Mouse (Mus musculus) neural tube, embryonic 12.5 days (tissue): ENCODE results near the gene Gpr68. TPM values are rescaled to one million over a fixed set of nuclear protein-coding genes. Genes with fewer than 3 reads are reported as not detected.

Experiments
- ATAC-seq: fragments of 200-750 bp; cut with Nextera tagmentation; 2 replicates; pipeline ENCODE4 v1.8.0; 2017; ENCODE audit warnings: low read depth, mild to moderate bottlenecking, moderate TSS enrichment, moderate library complexity; ENCODE audit not compliant: low FRiP score
- H3K27ac ChIP-seq: fragments of 300-500 bp; sonication (generic); 2 replicates; pipeline ENCODE4 v1.5.1; 2016
- H3K27me3 ChIP-seq: fragments of 300-500 bp; sonication (generic); replicated peaks from 2 replicates; pipeline ENCODE4 v1.6.1; 2016; ENCODE audit warnings: mild to moderate bottlenecking
- H3K36me3 ChIP-seq: fragments of 300-500 bp; sonication (generic); 2 replicates; pipeline ENCODE4 v1.6.1; 2016; ENCODE audit warnings: mild to moderate bottlenecking
- H3K4me1 ChIP-seq: fragments of 300-500 bp; sonication (generic); 2 replicates; pipeline ENCODE4 v1.6.1; 2016
- H3K4me2 ChIP-seq: fragments of 300-500 bp; sonication (generic); replicated peaks from 2 replicates; pipeline ENCODE4 v1.6.1; 2016; ENCODE audit warnings: mild to moderate bottlenecking
- H3K4me3 ChIP-seq: fragments of 300-500 bp; sonication (generic); 2 replicates; pipeline ENCODE4 v1.5.1; 2016
- H3K9ac ChIP-seq: fragments of 300-500 bp; sonication (generic); 2 replicates; pipeline ENCODE4 v1.6.1; 2016; ENCODE audit warnings: mild to moderate bottlenecking
- H3K9me3 ChIP-seq: fragments of 300-500 bp; sonication (generic); 2 replicates; pipeline ENCODE4 v1.6.1; 2016; ENCODE audit warnings: mild to moderate bottlenecking
- WGBS: fragments of 180-500 bp; shearing (Covaris S2); methylation state at CpG from one replicate; pipeline ENCODE4 v1.1.7; 2016; 5-methylcytosine and 5-hydroxymethylcytosine counted together
- polyA plus RNA-seq: library from polyadenylated mRNA; unstranded; fragments of >200 nt; fragmentation: Nextera tagmentation; extraction: Ambion mirVana; gene quantifications from 2 replicates; pipeline ENCODE4 v1.2.1, GENCODE M21; 2016

Gene Gpr68
- polyA plus RNA-seq, 1 experiment from 2014 or later: 0.79 TPM

GRCm38 (mm10) chr12:100885585-100885984 is 22.4 kb downstream of the Gpr68 start:
- no peaks in the 10 kb centered on the region for H3K36me3 ChIP-seq
- no peaks in the 10 kb centered on the region for H3K27me3 ChIP-seq
- no peak for ATAC-seq
- no peaks in the 10 kb centered on the region for H3K4me1 ChIP-seq
- H3K4me2 ChIP-seq: no peak overlapping the region
- WGBS: 95% methylated on average over 3 of the region's 3 CpGs
- H3K27ac ChIP-seq: no peak overlapping the region
- H3K4me3 ChIP-seq: no peak overlapping the region
- no peaks in the 10 kb centered on the region for H3K9me3 ChIP-seq
- H3K9ac ChIP-seq: no peak overlapping the region

- Histone ChIP-seq H3K9me3 (no peaks in the 10 kb centered on the region), H3K27ac (no peak overlapping the region), H3K4me2 (no peak overlapping the region), H3K27me3 (no peaks in the 10 kb centered on the region), H3K36me3 (no peaks in the 10 kb centered on the region), H3K4me3 (no peak overlapping the region), H3K9ac (no peak overlapping the region), H3K4me1 (no peaks in the 10 kb centered on the region)
- ATAC-seq: no peak
- 82% methylated on average over 7 of the region's 7 CpGs for WGBS
Measured at GRCm38 (mm10) chr12:100883168-100883567, 24.8 kb downstream of the Gpr68 start.

- H3K4me1 ChIP-seq: no peaks in the 10 kb centered on the region
- H3K9me3 ChIP-seq: no peaks in the 10 kb centered on the region
- H3K4me3 ChIP-seq: no peak overlapping the region
- H3K4me2 ChIP-seq: no peak overlapping the region
- H3K9ac ChIP-seq: no peak overlapping the region
- H3K36me3 ChIP-seq: no peaks in the 10 kb centered on the region
- ATAC-seq: no peak
- WGBS: 88% methylated on average over 16 of the region's 16 CpGs
- no peaks in the 10 kb centered on the region for H3K27me3 ChIP-seq
- no peak overlapping the region for H3K27ac ChIP-seq
Measured at GRCm38 (mm10) chr12:100878556-100878955, 29.4 kb downstream of the Gpr68 start.

- no peak for ATAC-seq
- WGBS: 84% methylated on average over 6 of the region's 6 CpGs
- no peak overlapping the region for H3K9ac ChIP-seq
- no peaks in the 10 kb centered on the region for H3K9me3 ChIP-seq
- H3K27ac ChIP-seq: no peak overlapping the region
- no peaks in the 10 kb centered on the region for H3K27me3 ChIP-seq
- H3K4me1 ChIP-seq: no peaks in the 10 kb centered on the region
- H3K36me3 ChIP-seq: no peaks in the 10 kb centered on the region
- no peak overlapping the region for H3K4me3 ChIP-seq
- no peak overlapping the region for H3K4me2 ChIP-seq
Measured at GRCm38 (mm10) chr12:100877936-100878335, 30.1 kb downstream of the Gpr68 start.

GRCm38 (mm10) chr12:100875960-100876359 is 32.0 kb downstream of the Gpr68 start:
- Histone ChIP-seq H3K27me3 (no peaks in the 10 kb centered on the region), H3K27ac (no peak overlapping the region), H3K9ac (no peak overlapping the region), H3K9me3 (no peaks in the 10 kb centered on the region), H3K4me3 (no peak overlapping the region), H3K4me1 (no peaks in the 10 kb centered on the region), H3K36me3 (no peaks in the 10 kb centered on the region), H3K4me2 (no peak overlapping the region)
- WGBS: 79% methylated on average over 5 of the region's 6 CpGs
- ATAC-seq: no peak

GRCm38 (mm10) chr12:100875553-100875952 is 32.4 kb downstream of the Gpr68 start:
- no peak overlapping the region for H3K4me3 ChIP-seq
- no peaks in the 10 kb centered on the region for H3K4me1 ChIP-seq
- no peaks in the 10 kb centered on the region for H3K9me3 ChIP-seq
- H3K36me3 ChIP-seq: no peaks in the 10 kb centered on the region
- no peak overlapping the region for H3K9ac ChIP-seq
- no peak overlapping the region for H3K27ac ChIP-seq
- 56% methylated on average over 3 of the region's 3 CpGs for WGBS
- no peak for ATAC-seq
- no peak overlapping the region for H3K4me2 ChIP-seq
- H3K27me3 ChIP-seq: no peaks in the 10 kb centered on the region

GRCm38 (mm10) chr12:100873612-100874011 is 34.4 kb downstream of the Gpr68 start:
- no peak for ATAC-seq
- H3K27me3 ChIP-seq: no peaks in the 10 kb centered on the region
- no peaks in the 10 kb centered on the region for H3K4me1 ChIP-seq
- H3K9ac ChIP-seq: no peak overlapping the region
- H3K9me3 ChIP-seq: no peaks in the 10 kb centered on the region
- WGBS: 81% methylated on average over 3 of the region's 3 CpGs
- H3K4me3 ChIP-seq: no peak overlapping the region
- no peak overlapping the region for H3K4me2 ChIP-seq
- no peak overlapping the region for H3K27ac ChIP-seq
- H3K36me3 ChIP-seq: no peaks in the 10 kb centered on the region

- WGBS: 90% methylated on average over 2 of the region's 2 CpGs
- no peaks in the 10 kb centered on the region for H3K9me3 ChIP-seq
- H3K4me2 ChIP-seq: no peak overlapping the region
- H3K4me3 ChIP-seq: no peak overlapping the region
- H3K4me1 ChIP-seq: no peaks in the 10 kb centered on the region
- no peak overlapping the region for H3K27ac ChIP-seq
- no peaks in the 10 kb centered on the region for H3K36me3 ChIP-seq
- no peak for ATAC-seq
- H3K9ac ChIP-seq: no peak overlapping the region
- no peaks in the 10 kb centered on the region for H3K27me3 ChIP-seq
Measured at GRCm38 (mm10) chr12:100871841-100872240, 36.2 kb downstream of the Gpr68 start.

GRCm38 (mm10) chr12:100871234-100871633 is 36.8 kb downstream of the Gpr68 start:
- Histone ChIP-seq H3K9ac (no peak overlapping the region), H3K9me3 (no peaks in the 10 kb centered on the region), H3K27me3 (no peaks in the 10 kb centered on the region), H3K4me2 (no peak overlapping the region), H3K27ac (no peak overlapping the region), H3K4me3 (no peak overlapping the region), H3K36me3 (no peaks in the 10 kb centered on the region), H3K4me1 (no peaks in the 10 kb centered on the region)
- no peak for ATAC-seq
- 97% methylated on average over 6 of the region's 6 CpGs for WGBS

- H3K27ac ChIP-seq: no peak overlapping the region
- 72% methylated on average over 4 of the region's 4 CpGs for WGBS
Measured at GRCm38 (mm10) chr12:100868049-100868622, 39.9 kb downstream of the Gpr68 start.

GRCm38 (mm10) chr12:100867097-100867496 is 40.9 kb downstream of the Gpr68 start:
- Histone ChIP-seq H3K27me3 (no peaks in the 10 kb centered on the region), H3K9ac (no peak overlapping the region), H3K36me3 (no peaks in the 10 kb centered on the region), H3K4me3 (no peak overlapping the region), H3K27ac (no peak overlapping the region), H3K4me1 (no peaks in the 10 kb centered on the region), H3K9me3 (no peaks in the 10 kb centered on the region), H3K4me2 (no peak overlapping the region)
- no peak for ATAC-seq
- 89% methylated on average over 8 of the region's 8 CpGs for WGBS

More at GRCm38 (mm10) chr12:100868049-100868622, 39.9 kb downstream of the Gpr68 start:
- H3K9me3 ChIP-seq: no peaks in the 10 kb centered on the region
- H3K4me1 ChIP-seq: no peaks in the 10 kb centered on the region
- no peaks in the 10 kb centered on the region for H3K27me3 ChIP-seq
- H3K36me3 ChIP-seq: no peaks in the 10 kb centered on the region
- no peak overlapping the region for H3K4me3 ChIP-seq
- no peak overlapping the region for H3K4me2 ChIP-seq
- ATAC-seq: no peak
- H3K9ac ChIP-seq: no peak overlapping the region

- Histone ChIP-seq H3K27me3 (no peaks in the 10 kb centered on the region), H3K4me1 (no peaks in the 10 kb centered on the region), H3K27ac (no peak overlapping the region), H3K9me3 (no peaks in the 10 kb centered on the region), H3K36me3 (no peaks in the 10 kb centered on the region), H3K4me3 (no peak overlapping the region), H3K9ac (no peak overlapping the region), H3K4me2 (no peak overlapping the region)
- no peak for ATAC-seq
- WGBS: 79% methylated on average over 11 of the region's 11 CpGs
Measured at GRCm38 (mm10) chr12:100865509-100866078, 42.4 kb downstream of the Gpr68 start.

- no peak overlapping the region for H3K9ac ChIP-seq
- no peaks in the 10 kb centered on the region for H3K27me3 ChIP-seq
- no peak overlapping the region for H3K4me2 ChIP-seq
- no peak overlapping the region for H3K4me3 ChIP-seq
- H3K9me3 ChIP-seq: no peaks in the 10 kb centered on the region
- H3K36me3 ChIP-seq: no peaks in the 10 kb centered on the region
- no peak for ATAC-seq
- no peak overlapping the region for H3K27ac ChIP-seq
- no peaks in the 10 kb centered on the region for H3K4me1 ChIP-seq
Measured at GRCm38 (mm10) chr12:100865072-100865471, 42.9 kb downstream of the Gpr68 start.
